9 mouse cellular contexts compared by ENCODE assay signal in the genomic region with DNA sequence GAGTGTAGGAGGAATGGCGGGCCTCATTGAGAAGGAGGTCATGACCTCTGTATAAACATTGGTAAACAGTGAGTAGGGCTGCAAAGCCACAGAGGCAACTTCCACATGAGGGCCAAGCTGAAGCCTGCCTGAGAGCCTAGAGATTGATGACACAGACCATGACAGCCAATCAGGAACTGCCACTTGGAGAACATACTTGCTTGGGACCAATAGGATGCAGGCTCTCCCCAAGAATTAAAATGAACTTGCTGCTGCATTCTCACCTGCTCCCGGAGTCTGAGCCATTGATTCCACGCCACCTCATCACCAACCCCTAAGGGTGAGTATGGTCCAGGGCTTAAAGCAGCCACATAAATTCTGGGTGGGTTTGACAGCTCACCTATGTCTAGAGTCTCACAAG.
DNase-seq lines count a peak whose midpoint lies in the region; ATAC-seq and TF ChIP-seq lines count a peak whose summit lies in the region.
"Had no signal": no experiment of that assay in that cellular context is flagged by ENCODE, and none has a peak within 500 bp of the region (broad histone marks: within the 10 kb centered on the region; RNA-seq: fewer than 3 reads in every experiment).

No protein-coding gene starts in this region.

- no peaks in the 10 kb centered on the region for H3K4me1 ChIP-seq in midbrain, embryonic 13.5 days (replicated peaks)
- H3K4me1 ChIP-seq in heart, adult 2 months (ENCODE audit: control insufficient read depth, insufficient read depth, low read length), result no peaks in the 10 kb centered on the region
- H3K4me1 ChIP-seq: heart, embryonic 13.5 days had no signal

- H3K36me3 ChIP-seq in midbrain, embryonic 13.5 days, result no peaks in the 10 kb centered on the region
- H3K36me3 ChIP-seq in heart, adult 2 months (ENCODE audit: control insufficient read depth, insufficient read depth, low read length), result no peaks in the 10 kb centered on the region
- H3K36me3 ChIP-seq: heart, embryonic 13.5 days had no signal

- no peak overlapping the region for H3K4me2 ChIP-seq in midbrain, embryonic 13.5 days (replicated peaks)
- H3K4me2 ChIP-seq: heart, embryonic 13.5 days had no signal

- no peak overlapping the region for H3K9ac ChIP-seq in midbrain, embryonic 13.5 days (replicated peaks)
- H3K9ac ChIP-seq in heart, adult 2 months (ENCODE audit: low read depth, low read length), result no peak overlapping the region
- H3K9ac ChIP-seq: heart, embryonic 13.5 days had no signal

- TF ChIP-seq POLR2A in heart, adult 2 months (IDR thresholded peaks at IDR 0.05; ENCODE audit: insufficient read depth, low read depth, low read length), result no peak

- WGBS in midbrain, embryonic 13.5 days, result 66% methylated on average over 3 of the region's 3 CpGs
- 62% methylated on average over 3 of the region's 3 CpGs for WGBS in heart, adult 2 months

- no peak for TF ChIP-seq CTCF in heart, adult 2 months (IDR thresholded peaks at IDR 0.05)

- ATAC-seq in megakaryocyte-erythroid progenitor cell, adult 5-6 weeks (replicated peaks; ENCODE audit: low FRiP score, low TSS enrichment, poor library complexity, severe bottlenecking), result peak; percentile 44; the same call in 1 of the 2 replicates
- ATAC-seq in midbrain, embryonic 13.5 days, result no peak

- H3K79me2 ChIP-seq in heart, adult 2 months (replicated peaks; ENCODE audit: control insufficient read depth, insufficient read depth, low read length), result no peaks in the 10 kb centered on the region

- H3K27me3 ChIP-seq in midbrain, embryonic 13.5 days, result no peaks in the 10 kb centered on the region
- H3K27me3 ChIP-seq in heart, adult 2 months (ENCODE audit: control insufficient read depth, insufficient read depth, low read length), result no peaks in the 10 kb centered on the region
- H3K27me3 ChIP-seq: heart, embryonic 13.5 days had no signal

- intact Hi-C loops in heart, postnatal 36 days (cut with DNase I), result no loop called here
- intact Hi-C loops in heart, adult 2 months (cut with DNase I), result no loop called here

- no peak overlapping the region for H3K4me3 ChIP-seq in midbrain, embryonic 13.5 days (replicated peaks)
- no peak overlapping the region for H3K4me3 ChIP-seq in heart, adult 2 months
- H3K4me3 ChIP-seq: heart, embryonic 13.5 days had no signal

- H3K9me3 ChIP-seq in midbrain, embryonic 13.5 days, result no peaks in the 10 kb centered on the region
- H3K9me3 ChIP-seq: heart, embryonic 13.5 days had no signal

- H3K27ac ChIP-seq in midbrain, embryonic 13.5 days, result no peak overlapping the region
- H3K27ac ChIP-seq in heart, adult 2 months, result no peak overlapping the region
- H3K27ac ChIP-seq: heart, embryonic 13.5 days had no signal

- TF ChIP-seq EP300 in heart, adult 2 months (IDR thresholded peaks at IDR 0.05; ENCODE audit: insufficient read depth, low read depth, low read length), result no peak

- peak; percentile 71 for DNase-seq in heart, adult 11 months
- DNase-seq in heart, postnatal 36 days, result no peak
- DNase-seq in B cell, adult 2 months, result peak; percentile 11 to 14
- DNase-seq in c-Kit-positive CD71-positive TER-119-negative erythroid progenitor cells, embryonic 14.5 days (ENCODE audit: low read depth), result peak; percentile 4
- no peak for DNase-seq in heart, adult 2 months
- DNase-seq in urinary bladder, postnatal 4 days (ENCODE audit: low spot score in 2 of 2), result no peak

Comparison
In these comparisons a context has a peak if more than half of its experiments do, and no peak if none do; other contexts are left out.
1. DNase-seq: peak in heart, adult 11 months (single experiment), B cell, adult 2 months (2 of 2) and c-Kit-positive CD71-positive TER-119-negative erythroid progenitor cells, embryonic 14.5 days (single experiment); none in heart, postnatal 36 days (0 of 2), heart, adult 2 months (0 of 2) and urinary bladder, postnatal 4 days (0 of 2).